Mouse (Mus musculus) intestine, postnatal 0 days (tissue): ENCODE data around the gene Pramef6. TPM values are rescaled to one million over a fixed set of nuclear protein-coding genes. Genes with fewer than 3 reads are reported as not detected.
"Not testable (repeated sequence)": the region's sequence is repeated elsewhere in the genome, so short reads cannot be mapped to it uniquely, and the experiment has no call there.

ENCODE experiments used
- ATAC-seq: fragments of 200-750 bp; cut with Nextera tagmentation; 2 replicates; pipeline ENCODE4 v1.8.0; 2017; ENCODE audit warnings: mild to moderate bottlenecking, moderate TSS enrichment, moderate library complexity
- H3K27ac ChIP-seq: fragments of 300-500 bp; sonication (generic); 2 replicates; pipeline ENCODE4 v1.5.1; 2014; ENCODE audit warnings: mild to moderate bottlenecking, low read depth, low read length, moderate library complexity
- H3K27me3 ChIP-seq: fragments of 300-500 bp; sonication (generic); replicated peaks from 2 replicates; pipeline ENCODE4 v1.6.1; 2014; ENCODE audit warnings: low read length, mixed read lengths; ENCODE audit not compliant: control insufficient read depth, insufficient read depth
- H3K36me3 ChIP-seq: fragments of 300-500 bp; sonication (generic); 2 replicates; pipeline ENCODE4 v1.6.1; 2014; ENCODE audit warnings: mild to moderate bottlenecking, moderate library complexity; ENCODE audit not compliant: control insufficient read depth, insufficient read depth
- H3K4me1 ChIP-seq: fragments of 300-500 bp; sonication (generic); replicated peaks from 2 replicates; pipeline ENCODE4 v1.6.1; 2014; ENCODE audit warnings: antibody characterized with exemption, low read length, mixed read lengths; ENCODE audit not compliant: control insufficient read depth, insufficient read depth
- H3K4me2 ChIP-seq: fragments of 300-500 bp; sonication (generic); replicated peaks from 2 replicates; pipeline ENCODE4 v1.6.1; 2014; ENCODE audit warnings: low read depth, mild to moderate bottlenecking, moderate library complexity
- H3K4me3 ChIP-seq: fragments of 300-500 bp; sonication (generic); 2 replicates; pipeline ENCODE4 v1.5.1; 2014; ENCODE audit warnings: low read depth, low read length
- H3K9ac ChIP-seq: fragments of 300-500 bp; sonication (generic); 2 replicates; pipeline ENCODE4 v1.6.1; 2014; ENCODE audit warnings: mild to moderate bottlenecking, low read depth, low read length
- H3K9me3 ChIP-seq: fragments of 300-500 bp; sonication (generic); 2 replicates; pipeline ENCODE4 v1.6.1; 2016; ENCODE audit warnings: mixed run types; ENCODE audit not compliant: control insufficient read depth
- WGBS: fragments of 180-500 bp; shearing (Covaris S2); extraction: QIAGEN DNeasy Blood & Tissue Kit; methylation state at CpG from one replicate; pipeline ENCODE4 v1.1.7; 2014; 5-methylcytosine and 5-hydroxymethylcytosine counted together
- polyA plus RNA-seq: library from polyadenylated mRNA; unstranded; fragments of >200 nt; fragmentation: Nextera tagmentation; extraction: Ambion mirVana; gene quantifications from 2 replicates; pipeline ENCODE4 v1.2.1, GENCODE M21; 2015

The Pramef6 gene
- polyA plus RNA-seq = not detected in 2 replicates

DNA sequence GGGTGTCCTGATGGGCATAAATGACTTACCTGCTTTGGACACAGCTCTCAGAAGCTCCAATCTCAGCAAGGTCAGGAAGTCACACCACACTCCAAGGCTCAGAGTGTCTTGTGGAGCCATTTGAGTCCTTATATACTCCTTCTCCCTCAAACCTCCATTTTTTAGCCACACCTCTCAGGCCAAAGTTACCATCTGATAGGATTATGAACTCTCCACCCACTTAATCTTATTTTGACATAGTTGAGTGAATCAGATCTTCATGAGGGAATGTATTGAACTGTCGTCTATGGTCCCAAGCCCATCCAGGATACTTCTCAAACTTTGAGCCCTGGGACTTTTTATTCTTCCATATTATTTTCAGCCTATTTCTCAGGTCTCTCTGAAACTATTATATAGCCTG is at the start of gene Pramef6:
Gene Pramef6, minus strand, starts transcription at position 101 of the 400 bp plus-strand sequence.
- H3K9me3 ChIP-seq, H3K27ac ChIP-seq, H3K36me3 ChIP-seq, H3K4me3 ChIP-seq, H3K27me3 ChIP-seq, H3K9ac ChIP-seq, H3K4me2 ChIP-seq, H3K4me1 ChIP-seq, ATAC-seq: not testable (repeated sequence)
- WGBS = 83% methylated on average over 1 of the region's 1 CpGs

DNA sequence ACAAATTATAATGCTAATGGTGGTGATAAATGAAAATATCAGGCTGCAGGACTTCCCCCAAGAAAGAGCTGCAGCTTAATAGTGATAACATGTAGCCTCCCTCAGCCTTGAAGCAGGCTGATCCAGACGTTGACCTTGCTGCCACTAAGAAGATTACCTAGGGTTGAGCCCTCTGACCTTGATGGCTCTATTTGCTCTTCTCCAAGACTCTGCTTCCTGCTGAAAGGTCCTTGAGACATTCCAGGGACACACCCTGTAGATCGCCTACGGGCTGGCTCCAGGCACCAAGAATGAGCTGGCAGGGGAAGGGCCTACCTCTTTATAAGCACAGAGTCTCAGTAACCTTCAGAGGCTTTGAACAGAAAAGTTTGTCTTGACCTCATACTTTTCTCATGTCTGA is 5.8 kb downstream of the Pramef6 start:
- ATAC-seq, H3K4me3 ChIP-seq, H3K4me1 ChIP-seq, H3K9ac ChIP-seq, H3K27me3 ChIP-seq, H3K9me3 ChIP-seq, H3K36me3 ChIP-seq, H3K4me2 ChIP-seq, H3K27ac ChIP-seq: not testable (repeated sequence)
- WGBS = 76% methylated on average over 3 of the region's 3 CpGs

DNA sequence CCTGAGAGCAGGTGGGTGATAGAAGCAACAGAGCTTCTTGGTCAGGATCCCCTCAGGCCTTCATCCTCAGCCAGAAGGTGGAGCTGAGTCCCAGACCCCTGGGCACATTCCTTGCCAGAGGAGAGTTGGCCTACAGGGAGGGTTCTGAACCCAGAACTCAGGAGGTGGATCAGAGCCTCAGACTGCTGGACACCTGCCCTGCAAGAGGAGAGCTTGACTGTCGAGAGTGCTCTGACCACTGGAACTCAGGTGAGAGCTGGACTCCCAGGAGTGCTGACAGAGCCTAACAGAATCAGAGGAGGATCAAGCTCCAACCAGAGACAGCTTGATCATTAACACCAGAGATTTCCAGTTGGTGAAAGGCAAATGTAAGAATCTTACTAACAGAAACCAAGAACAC is 17.8 kb downstream of the Pramef6 start:
- H3K27me3 ChIP-seq, H3K4me1 ChIP-seq, H3K9me3 ChIP-seq, ATAC-seq, H3K4me3 ChIP-seq, H3K27ac ChIP-seq, H3K4me2 ChIP-seq, H3K36me3 ChIP-seq, H3K9ac ChIP-seq: not testable (repeated sequence)
- 80% methylated on average over 1 of the region's 1 CpGs for WGBS

DNA sequence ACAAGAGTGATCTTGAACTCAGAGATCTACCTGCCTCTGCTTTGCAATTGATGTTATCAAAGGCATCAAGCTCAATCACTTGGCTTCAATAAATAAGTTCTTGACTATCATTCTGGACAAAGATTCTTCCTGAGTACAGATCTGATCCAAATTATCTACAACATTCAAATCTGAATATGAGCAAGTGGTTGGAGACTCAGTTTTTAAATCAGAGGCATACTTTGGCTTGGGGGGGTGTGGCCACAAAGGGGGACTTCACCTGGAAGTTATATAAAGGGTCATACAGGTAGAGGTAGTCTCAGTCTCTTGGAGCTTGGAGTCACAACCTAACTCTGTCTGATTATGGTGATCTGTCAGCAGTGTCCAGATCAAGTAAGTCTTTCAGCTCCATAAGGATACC is 54.0 kb downstream of the Pramef6 start, which contains the start of gene Gm13103:
Gene Gm13103, plus strand, starts transcription at position 301 of the 400 bp plus-strand sequence.
- H3K4me1 ChIP-seq, H3K4me3 ChIP-seq, H3K36me3 ChIP-seq, H3K9ac ChIP-seq, H3K9me3 ChIP-seq, H3K27me3 ChIP-seq, H3K27ac ChIP-seq, ATAC-seq, H3K4me2 ChIP-seq: not testable (repeated sequence)

Other genes starting within 250 kb of the Pramef6 start
- not detected in 2 replicates for gene Gm13088, start 243.1 kb downstream of the Pramef6 start, polyA plus RNA-seq
- not detected in 2 replicates for gene Gm13089, start 197.7 kb downstream of the Pramef6 start, polyA plus RNA-seq
- gene Gm13078, start 180.9 kb downstream of the Pramef6 start, polyA plus RNA-seq = not detected in 2 replicates
- gene Gm13023, start 111.0 kb downstream of the Pramef6 start, polyA plus RNA-seq = not detected in 2 replicates
- not detected in 2 replicates for gene Gm13084, start 84.3 kb downstream of the Pramef6 start, polyA plus RNA-seq
- gene Gm13103, start 53.9 kb downstream of the Pramef6 start, polyA plus RNA-seq = not detected in 2 replicates
- not detected in 2 replicates for gene Pramef25, start 50.6 kb upstream of the Pramef6 start, polyA plus RNA-seq
- gene Gm13101, start 66.6 kb upstream of the Pramef6 start, polyA plus RNA-seq = not detected in 2 replicates
- gene Pramef17, start 94.0 kb upstream of the Pramef6 start, polyA plus RNA-seq = not detected in 2 replicates
- not detected in 2 replicates for gene Pramel4, start 158.7 kb upstream of the Pramef6 start, polyA plus RNA-seq
- gene Gm13102, start 206.1 kb upstream of the Pramef6 start, polyA plus RNA-seq = not detected in 2 replicates